Mouse (Mus musculus): ENCODE results near the gene Gimap7. TPM values are rescaled to one million over a fixed set of nuclear protein-coding genes. Genes with fewer than 3 reads are reported as not detected.
"Not testable (repeated sequence)": the region's sequence is repeated elsewhere in the genome, so short reads cannot be mapped to it uniquely, and the experiment has no call there.

Gimap7 gene
- polyA plus RNA-seq, 1 experiment from 2014 or later: not detected

DNA sequence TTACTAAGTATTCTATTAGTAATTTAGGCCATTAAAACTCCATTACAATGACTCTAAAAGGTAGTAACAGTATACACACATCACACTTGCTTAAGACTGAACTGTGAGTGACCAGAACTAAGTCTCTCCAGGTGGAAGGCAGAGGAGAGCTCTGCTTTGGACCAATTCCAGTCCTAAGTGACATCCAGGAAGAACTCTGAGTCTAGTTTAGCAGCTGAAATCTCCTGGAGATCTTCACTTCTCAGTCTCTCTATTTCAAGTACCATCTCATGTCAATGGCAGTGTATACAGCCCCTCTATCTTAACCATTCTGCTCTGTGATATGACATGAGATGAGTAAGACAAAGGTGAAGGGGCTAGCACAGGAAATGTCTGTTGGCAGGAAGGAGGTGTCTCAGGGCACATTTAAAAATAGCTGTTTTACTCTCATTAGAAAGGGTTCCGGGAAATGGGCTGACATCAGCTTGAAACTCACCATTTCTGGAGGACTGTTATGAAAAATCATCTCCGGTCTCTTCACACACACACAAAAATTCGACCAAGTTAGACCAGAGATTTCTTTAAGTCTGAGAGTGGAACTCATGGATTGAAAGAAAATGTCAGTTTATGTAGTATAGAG, 36.8 kb upstream of the Gimap7 start:
- Histone ChIP-seq H3K4me2 (replicated peaks) (no peak overlapping the region), H3K27ac (no peak overlapping the region), H3K4me1 (no peaks in the 10 kb centered on the region), H3K36me3 (no peaks in the 10 kb centered on the region), H3K9me3 (no peaks in the 10 kb centered on the region), H3K9ac (no peak overlapping the region), H3K27me3 (no peaks in the 10 kb centered on the region), H3K4me3 (no peak overlapping the region)
- no peak for ATAC-seq (ENCODE audit: low FRiP score, low read depth)
- 76% methylated on average over 3 of the region's 3 CpGs for WGBS

DNA sequence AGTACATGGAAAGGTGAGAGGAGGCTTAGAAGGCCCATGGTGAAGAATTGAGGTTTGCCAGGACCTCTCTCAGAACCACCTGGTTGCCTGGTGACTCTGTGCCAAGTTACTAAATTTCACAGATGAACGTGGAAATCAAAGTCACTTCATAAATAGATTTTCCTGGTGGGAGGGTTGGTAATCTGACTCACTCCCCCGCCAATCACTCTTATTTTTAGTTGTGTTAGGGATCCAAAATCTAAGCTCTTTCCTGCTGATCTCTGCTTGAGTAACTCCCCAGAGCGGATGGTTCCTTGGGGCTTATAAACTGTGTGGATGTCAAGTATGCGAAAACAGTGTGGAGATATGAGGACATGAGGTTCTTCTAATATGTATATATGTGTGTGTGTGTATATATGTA, 36.1 kb upstream of the Gimap7 start:
- Histone ChIP-seq H3K27me3 (no peaks in the 10 kb centered on the region), H3K36me3 (no peaks in the 10 kb centered on the region), H3K4me3 (no peak overlapping the region), H3K27ac (no peak overlapping the region), H3K9ac (no peak overlapping the region), H3K4me1 (no peaks in the 10 kb centered on the region), H3K9me3 (no peaks in the 10 kb centered on the region), H3K4me2 (replicated peaks) (no peak overlapping the region)
- no peak for ATAC-seq (ENCODE audit: low FRiP score, low read depth)
- WGBS: 86% methylated on average over 4 of the region's 4 CpGs

DNA sequence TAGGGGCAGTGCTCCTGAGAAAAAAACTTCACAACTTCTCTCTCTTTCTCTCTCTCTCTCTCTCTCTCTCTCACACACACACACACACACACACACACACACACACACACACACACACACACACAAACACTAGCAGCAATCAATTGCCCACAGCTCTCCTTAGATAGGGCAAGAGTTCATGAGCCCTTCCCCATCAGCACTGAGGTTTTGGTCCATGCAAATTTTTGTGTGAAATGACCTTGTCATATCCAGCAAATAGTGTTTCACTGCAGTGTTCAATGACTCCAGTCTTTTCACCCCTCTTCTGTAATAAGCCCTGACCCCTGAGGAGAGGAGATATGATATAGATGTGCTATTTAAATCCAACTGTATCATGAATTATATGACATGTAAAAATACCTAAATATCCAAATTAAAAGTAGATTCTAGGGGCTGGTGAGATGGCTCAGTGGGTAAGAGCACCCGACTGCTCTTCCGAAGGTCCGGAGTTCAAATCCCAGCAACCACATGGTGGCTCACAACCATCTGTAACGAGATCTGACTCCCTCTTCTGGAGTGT, 35.1 kb upstream of the Gimap7 start:
- not testable (repeated sequence) for H3K4me2 ChIP-seq (replicated peaks); H3K27ac ChIP-seq; H3K9ac ChIP-seq; H3K27me3 ChIP-seq; H3K4me1 ChIP-seq; ATAC-seq (ENCODE audit: low FRiP score, low read depth); H3K4me3 ChIP-seq; H3K36me3 ChIP-seq; H3K9me3 ChIP-seq
- 90% methylated on average over 4 of the region's 4 CpGs for WGBS

DNA sequence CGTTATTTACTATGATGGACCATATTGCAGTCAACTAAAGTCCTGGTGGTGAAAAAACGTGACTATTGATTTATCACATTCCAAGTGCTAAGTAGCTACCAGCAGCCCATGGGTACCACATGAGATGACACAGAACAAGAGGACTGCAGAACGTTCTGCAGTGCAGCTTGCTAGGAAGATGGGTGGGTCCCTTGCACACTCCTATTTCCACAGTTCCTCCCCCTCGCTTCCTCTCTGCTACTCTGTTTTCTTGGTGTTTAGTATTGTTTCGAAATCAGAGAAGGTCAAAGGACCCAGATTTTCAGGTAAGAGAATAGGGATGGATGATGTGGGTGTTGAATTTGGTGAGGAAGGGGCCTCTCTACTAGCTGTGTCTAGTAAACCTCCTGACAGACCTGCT, 34.1 kb upstream of the Gimap7 start, which contains the start of gene Gimap4:
Gimap4 (plus strand) TSS at position 231 of the 400 bp plus-strand sequence.
- H3K4me2 ChIP-seq (replicated peaks): no peak within 1 kb of the TSS
- no peak within 1 kb of the TSS for H3K9ac ChIP-seq
- no peaks in the 10 kb centered on the region for H3K4me1 ChIP-seq
- no peak within 1 kb of the TSS for H3K27ac ChIP-seq
- H3K4me3 ChIP-seq: no peak within 1 kb of the TSS
- WGBS: 73% methylated on average over 5 of the region's 5 CpGs
- no peaks in the 10 kb centered on the region for H3K9me3 ChIP-seq
- ATAC-seq (ENCODE audit: low FRiP score, low read depth): no peak
- H3K27me3 ChIP-seq: no peaks in the 10 kb centered on the region
- H3K36me3 ChIP-seq: no peaks in the 10 kb centered on the region

DNA sequence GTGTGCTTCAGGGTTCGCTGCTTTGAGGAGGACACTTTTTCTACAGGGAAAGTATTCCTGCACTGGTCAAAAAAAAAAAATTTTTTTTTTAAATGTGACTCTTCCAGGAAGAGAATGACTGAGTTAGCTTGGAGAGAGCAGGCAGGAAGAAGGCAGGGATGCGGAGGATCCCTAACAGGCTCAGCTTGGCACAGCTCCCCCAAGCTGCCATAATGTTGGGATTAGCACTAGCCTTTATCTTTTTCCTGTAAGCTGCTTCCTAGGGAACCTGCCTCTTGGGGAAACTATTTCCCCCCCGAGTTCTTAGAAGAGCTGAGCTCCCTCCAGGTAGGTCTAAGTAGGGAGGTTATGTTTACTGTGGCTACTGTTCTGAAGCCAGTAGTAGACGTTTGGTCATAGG, 33.6 kb upstream of the Gimap7 start:
- ATAC-seq (ENCODE audit: low FRiP score, low read depth): no peak

DNA sequence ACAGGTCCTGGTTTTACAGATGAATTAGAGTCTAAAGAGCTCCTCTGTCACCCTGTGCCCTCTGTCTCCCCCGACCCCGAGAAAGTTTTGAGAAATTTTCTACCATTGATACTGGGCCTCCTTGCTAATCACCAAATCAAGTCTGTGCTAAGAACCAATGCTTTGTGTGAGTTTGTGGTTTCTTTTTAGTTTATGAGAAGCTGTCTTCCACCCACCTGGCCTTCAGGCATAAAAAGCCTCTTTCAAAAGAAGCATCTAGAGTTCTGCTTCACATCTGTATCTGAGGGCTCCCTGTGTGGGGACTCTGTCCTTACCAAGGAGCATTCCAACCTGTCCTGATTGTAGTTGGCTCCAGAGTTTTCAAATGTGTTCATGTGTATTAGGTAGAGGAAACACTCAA, 33.2 kb upstream of the Gimap7 start:
- Histone ChIP-seq H3K4me3 (no peak overlapping the region), H3K9ac (no peak overlapping the region), H3K4me1 (no peaks in the 10 kb centered on the region), H3K27ac (no peak overlapping the region), H3K36me3 (no peaks in the 10 kb centered on the region), H3K27me3 (no peaks in the 10 kb centered on the region), H3K9me3 (no peaks in the 10 kb centered on the region), H3K4me2 (replicated peaks) (no peak overlapping the region)
- WGBS: 76% methylated on average over 2 of the region's 2 CpGs
- ATAC-seq (ENCODE audit: low FRiP score, low read depth): no peak

More for the DNA sequence above, 33.6 kb upstream of the Gimap7 start:
- no peak overlapping the region for H3K4me3 ChIP-seq
- H3K36me3 ChIP-seq: no peaks in the 10 kb centered on the region
- no peak overlapping the region for H3K27ac ChIP-seq
- H3K4me1 ChIP-seq: no peaks in the 10 kb centered on the region
- H3K9me3 ChIP-seq: no peaks in the 10 kb centered on the region
- no peak overlapping the region for H3K4me2 ChIP-seq (replicated peaks)
- H3K27me3 ChIP-seq: no peaks in the 10 kb centered on the region
- 61% methylated on average over 4 of the region's 4 CpGs for WGBS
- no peak overlapping the region for H3K9ac ChIP-seq

DNA sequence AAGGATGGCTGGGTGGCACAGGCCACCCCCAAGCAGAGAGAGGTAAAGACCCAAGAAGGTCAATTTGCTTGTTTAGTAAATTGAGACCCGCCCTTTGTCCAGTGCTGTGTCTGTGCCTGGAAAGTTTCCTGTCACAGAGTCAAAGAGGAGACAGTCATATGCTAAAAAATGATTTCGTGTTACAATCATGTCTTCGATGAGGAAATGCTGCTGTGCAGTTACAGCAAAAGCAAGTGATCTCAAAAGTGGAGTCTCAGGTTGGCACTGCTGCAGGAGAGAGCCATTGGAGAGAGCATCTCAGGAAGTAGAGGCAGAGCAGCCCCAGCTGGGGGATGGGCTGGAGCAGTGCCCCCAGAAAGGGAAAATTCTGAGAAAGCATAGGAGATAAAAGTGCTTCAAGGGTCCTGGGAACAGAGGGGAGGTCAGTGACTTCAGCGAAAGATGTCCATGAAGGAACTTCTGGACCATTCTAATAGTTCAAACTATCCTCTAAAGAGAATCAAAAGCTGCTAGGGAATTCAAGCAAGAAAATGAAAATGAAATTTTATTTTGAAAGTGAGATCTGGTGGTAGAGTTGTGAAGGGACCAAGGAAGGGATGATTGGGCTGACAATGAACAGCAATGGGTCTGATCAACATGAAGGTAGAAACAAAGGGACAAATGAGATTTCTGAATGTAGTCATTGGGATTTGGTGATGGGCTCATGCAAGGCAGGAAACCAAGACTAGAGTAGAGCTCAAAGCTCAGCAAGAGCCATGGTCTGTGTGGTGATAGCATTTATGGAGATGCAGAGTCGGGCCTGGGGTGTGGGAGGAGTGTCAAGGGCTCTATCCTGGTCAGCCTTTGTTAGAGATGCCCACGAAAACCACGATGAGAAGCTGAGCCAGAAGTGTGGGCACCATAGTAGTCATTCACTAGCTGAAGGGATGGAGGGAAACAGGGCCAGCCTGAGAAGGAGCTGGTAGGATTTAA, 32.4 kb upstream of the Gimap7 start:
- H3K4me2 ChIP-seq (replicated peaks): no peak overlapping the region
- H3K9me3 ChIP-seq: no peaks in the 10 kb centered on the region
- 83% methylated on average over 7 of the region's 7 CpGs for WGBS
- no peak overlapping the region for H3K27ac ChIP-seq
- no peaks in the 10 kb centered on the region for H3K4me1 ChIP-seq
- H3K36me3 ChIP-seq: no peaks in the 10 kb centered on the region
- H3K27me3 ChIP-seq: no peaks in the 10 kb centered on the region
- ATAC-seq (ENCODE audit: low FRiP score, low read depth): no peak
- H3K9ac ChIP-seq: no peak overlapping the region
- no peak overlapping the region for H3K4me3 ChIP-seq

DNA sequence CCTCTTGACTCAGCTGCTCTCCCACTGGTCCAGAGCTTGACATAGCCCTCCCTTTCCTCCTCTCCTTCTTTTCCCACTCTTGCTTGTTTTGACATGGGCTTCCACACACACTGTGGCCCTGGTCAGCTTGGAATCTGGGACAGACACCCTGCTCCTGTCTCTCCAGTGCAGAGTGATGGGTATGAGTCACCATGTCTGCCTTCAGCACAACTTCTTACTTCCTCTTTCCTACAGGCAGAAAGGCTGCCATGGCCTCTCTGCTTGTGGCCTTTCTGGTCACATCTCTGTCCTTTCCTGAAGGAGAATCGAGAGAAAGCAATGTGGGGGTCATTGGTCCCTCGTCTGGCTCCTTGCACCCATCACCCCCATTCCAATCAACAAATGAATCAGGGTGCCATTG, 31.3 kb upstream of the Gimap7 start:
- Histone ChIP-seq H3K9me3 (no peaks in the 10 kb centered on the region), H3K4me3 (no peak overlapping the region), H3K27me3 (no peaks in the 10 kb centered on the region), H3K4me1 (no peaks in the 10 kb centered on the region), H3K4me2 (replicated peaks) (no peak overlapping the region), H3K36me3 (no peaks in the 10 kb centered on the region), H3K9ac (no peak overlapping the region), H3K27ac (no peak overlapping the region)
- 56% methylated on average over 2 of the region's 2 CpGs for WGBS
- no peak for ATAC-seq (ENCODE audit: low FRiP score, low read depth)

DNA sequence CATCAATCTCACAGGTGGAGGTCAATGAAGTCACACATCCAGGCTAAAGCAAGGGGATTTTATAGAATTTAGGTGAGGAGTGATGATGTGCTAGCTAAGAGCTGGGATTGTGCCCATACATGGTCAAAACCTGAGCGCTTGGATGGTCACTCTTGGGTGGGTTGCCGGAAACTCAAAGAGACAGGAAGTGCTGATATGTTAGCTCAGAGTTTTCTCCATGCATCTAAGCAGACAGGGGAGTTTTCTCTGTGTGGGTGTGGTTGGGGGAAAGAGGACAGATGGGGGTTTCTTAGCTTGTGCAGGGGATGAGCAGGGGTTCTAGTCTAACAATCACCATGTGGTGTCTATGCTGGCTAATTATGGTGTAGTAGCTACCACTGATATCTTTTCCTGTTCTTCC, 29.1 kb upstream of the Gimap7 start:
- ATAC-seq (ENCODE audit: low FRiP score, low read depth): no peak
- H3K4me1 ChIP-seq: no peaks in the 10 kb centered on the region
- WGBS: 81% methylated on average over 2 of the region's 2 CpGs

DNA sequence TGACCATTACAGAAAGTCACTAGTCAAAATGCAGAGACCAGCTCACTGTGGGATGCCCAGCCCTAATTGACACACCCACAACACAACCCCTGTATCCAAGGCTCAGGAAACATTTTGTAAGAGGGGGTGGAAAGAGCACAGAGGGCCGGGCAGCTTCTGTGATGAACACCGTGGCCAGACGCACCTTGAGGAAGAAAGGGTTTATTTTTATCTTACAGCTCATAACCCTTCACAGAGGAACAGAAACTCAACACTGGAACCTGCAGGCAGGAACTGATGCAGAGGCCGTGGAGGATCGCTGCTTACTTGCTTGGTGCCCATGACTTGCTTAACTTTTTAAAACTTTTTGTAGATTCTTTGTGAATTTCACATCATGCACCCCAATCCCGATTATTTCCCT, 25.5 kb upstream of the Gimap7 start:
- Histone ChIP-seq H3K9me3 (no peaks in the 10 kb centered on the region), H3K36me3 (no peaks in the 10 kb centered on the region), H3K9ac (no peak overlapping the region), H3K27ac (no peak overlapping the region), H3K4me2 (replicated peaks) (no peak overlapping the region), H3K27me3 (no peaks in the 10 kb centered on the region), H3K4me3 (no peak overlapping the region), H3K4me1 (no peaks in the 10 kb centered on the region)
- no peak for ATAC-seq (ENCODE audit: low FRiP score, low read depth)
- WGBS: 77% methylated on average over 6 of the region's 6 CpGs

More for the DNA sequence above, 29.1 kb upstream of the Gimap7 start:
- no peak overlapping the region for H3K9ac ChIP-seq
- H3K27ac ChIP-seq: no peak overlapping the region
- H3K27me3 ChIP-seq: no peaks in the 10 kb centered on the region
- no peaks in the 10 kb centered on the region for H3K9me3 ChIP-seq
- no peak overlapping the region for H3K4me3 ChIP-seq
- no peak overlapping the region for H3K4me2 ChIP-seq (replicated peaks)
- H3K36me3 ChIP-seq: no peaks in the 10 kb centered on the region

DNA sequence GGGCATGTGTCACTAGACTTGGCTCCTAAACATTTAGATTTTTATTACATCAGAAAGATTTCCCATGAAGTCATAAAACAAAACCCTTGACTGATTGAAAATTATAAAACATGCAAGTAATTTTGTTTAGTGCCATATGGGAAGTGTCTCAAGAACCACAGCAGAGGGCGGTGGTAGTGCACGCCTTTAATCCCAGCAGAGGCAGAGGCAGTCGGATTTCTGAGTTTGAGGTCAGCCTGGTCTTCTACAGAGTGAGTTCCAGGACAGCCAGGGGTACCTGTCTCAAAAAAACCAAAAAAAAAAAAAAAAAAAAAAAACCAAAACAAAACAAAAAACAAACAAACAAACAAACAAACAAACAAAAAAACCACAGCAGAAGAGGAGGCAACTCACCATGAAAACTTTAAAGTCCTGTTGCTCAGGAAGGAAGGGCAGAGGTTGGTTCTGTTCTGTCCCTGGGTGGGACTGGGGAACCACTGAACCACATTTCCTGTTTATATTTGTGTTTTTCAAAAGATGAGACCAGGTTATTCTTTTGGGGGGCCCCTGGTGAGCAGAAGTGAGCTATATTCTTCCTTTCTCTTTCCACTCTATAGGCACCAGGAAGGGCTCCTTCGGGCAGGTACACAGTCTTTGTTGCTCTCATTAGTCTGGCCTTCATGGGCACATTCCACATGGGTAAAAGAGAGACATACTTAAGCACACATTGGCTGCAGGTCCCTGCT, 21.4 kb upstream of the Gimap7 start:
- Histone ChIP-seq H3K9me3 (no peaks in the 10 kb centered on the region), H3K9ac (no peak overlapping the region), H3K27me3 (no peaks in the 10 kb centered on the region), H3K36me3 (no peaks in the 10 kb centered on the region), H3K27ac (no peak overlapping the region), H3K4me2 (replicated peaks) (no peak overlapping the region), H3K4me1 (no peaks in the 10 kb centered on the region), H3K4me3 (no peak overlapping the region)
- no peak for ATAC-seq (ENCODE audit: low FRiP score, low read depth)
- 80% methylated on average over 4 of the region's 4 CpGs for WGBS

DNA sequence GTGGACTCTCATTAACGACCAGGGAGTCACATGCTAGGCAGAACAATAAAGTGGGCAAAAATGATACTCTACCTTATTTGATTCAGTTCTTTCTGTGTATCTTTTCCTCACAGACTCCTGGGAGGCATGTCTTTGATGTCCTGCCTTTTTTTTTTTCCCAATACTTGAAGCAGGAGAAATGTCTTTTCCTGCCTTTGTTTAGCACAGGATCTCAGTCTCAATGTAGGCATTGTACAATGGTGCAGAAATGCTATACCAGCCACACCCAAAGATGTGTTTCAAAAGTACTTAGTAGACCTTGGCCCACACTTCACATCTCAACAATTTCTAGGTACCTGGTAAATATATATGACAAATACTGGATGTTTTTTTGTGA, 20.9 kb upstream of the Gimap7 start:
- no peak for ATAC-seq (ENCODE audit: low FRiP score, low read depth)
- H3K4me3 ChIP-seq: no peak overlapping the region
- H3K4me2 ChIP-seq (replicated peaks): no peak overlapping the region
- H3K9me3 ChIP-seq: no peaks in the 10 kb centered on the region
- 38% methylated on average over 1 of the region's 1 CpGs for WGBS
- H3K27me3 ChIP-seq: no peaks in the 10 kb centered on the region
- no peaks in the 10 kb centered on the region for H3K36me3 ChIP-seq
- no peak overlapping the region for H3K9ac ChIP-seq
- H3K27ac ChIP-seq: no peak overlapping the region
- no peaks in the 10 kb centered on the region for H3K4me1 ChIP-seq

Data from limb, embryonic 13.5 days (tissue).